Mouse (Mus musculus) intestine, embryonic 16.5 days (tissue): ENCODE data around the gene Srp54a. TPM values are rescaled to one million over a fixed set of nuclear protein-coding genes. Genes with fewer than 3 reads are reported as not detected.
"Not testable (repeated sequence)": the region's sequence is repeated elsewhere in the genome, so short reads cannot be mapped to it uniquely, and the experiment has no call there.

Experiments
- ATAC-seq: fragments of 200-750 bp; cut with Nextera tagmentation; 2 replicates; pipeline ENCODE4 v1.8.0; 2017; ENCODE audit warnings: moderate TSS enrichment, moderate library complexity
- H3K27ac ChIP-seq: fragments of 300-500 bp; sonication (generic); 2 replicates; pipeline ENCODE4 v1.5.1; 2014; ENCODE audit warnings: mild to moderate bottlenecking, low read length
- H3K27me3 ChIP-seq: fragments of 300-500 bp; sonication (generic); replicated peaks from 2 replicates; pipeline ENCODE4 v1.6.1; 2014; ENCODE audit warnings: low read length, control low read depth, mixed read lengths; ENCODE audit not compliant: control insufficient read depth, insufficient read depth
- H3K36me3 ChIP-seq: fragments of 300-500 bp; sonication (generic); 2 replicates; pipeline ENCODE4 v1.6.1; 2014; ENCODE audit warnings: low read length, control low read depth; ENCODE audit not compliant: control insufficient read depth, insufficient read depth
- H3K4me1 ChIP-seq: fragments of 300-500 bp; sonication (generic); 2 replicates; pipeline ENCODE4 v1.6.1; 2014; ENCODE audit warnings: low read length, control low read depth, mixed read lengths; ENCODE audit not compliant: control insufficient read depth, insufficient read depth
- H3K4me2 ChIP-seq: fragments of 300-500 bp; sonication (generic); 2 replicates; pipeline ENCODE4 v1.6.1; 2014; ENCODE audit warnings: low read depth, low read length, control low read depth
- H3K4me3 ChIP-seq: fragments of 300-500 bp; sonication (generic); 2 replicates; pipeline ENCODE4 v1.5.1; 2014; ENCODE audit warnings: mild to moderate bottlenecking, low read length
- H3K9ac ChIP-seq: fragments of 300-500 bp; sonication (generic); 2 replicates; pipeline ENCODE4 v1.6.1; 2014; ENCODE audit warnings: low read depth, low read length
- H3K9me3 ChIP-seq: fragments of 300-500 bp; sonication (generic); 2 replicates; pipeline ENCODE4 v1.6.1; 2016; ENCODE audit warnings: low read length, control low read depth; ENCODE audit not compliant: control insufficient read depth
- WGBS: fragments of 180-500 bp; shearing (Covaris S2); extraction: QIAGEN DNeasy Blood & Tissue Kit; methylation state at CpG from one replicate; pipeline ENCODE4 v1.1.7; 2014; 5-methylcytosine and 5-hydroxymethylcytosine counted together
- polyA plus RNA-seq: library from polyadenylated mRNA; unstranded; fragments of >200 nt; fragmentation: Nextera tagmentation; extraction: Ambion mirVana; gene quantifications from 2 replicates; pipeline ENCODE4 v1.2.1, GENCODE M21; 2015

Srp54a gene
- polyA plus RNA-seq, 1 experiment from 2014 or later, result 157 TPM

DNA sequence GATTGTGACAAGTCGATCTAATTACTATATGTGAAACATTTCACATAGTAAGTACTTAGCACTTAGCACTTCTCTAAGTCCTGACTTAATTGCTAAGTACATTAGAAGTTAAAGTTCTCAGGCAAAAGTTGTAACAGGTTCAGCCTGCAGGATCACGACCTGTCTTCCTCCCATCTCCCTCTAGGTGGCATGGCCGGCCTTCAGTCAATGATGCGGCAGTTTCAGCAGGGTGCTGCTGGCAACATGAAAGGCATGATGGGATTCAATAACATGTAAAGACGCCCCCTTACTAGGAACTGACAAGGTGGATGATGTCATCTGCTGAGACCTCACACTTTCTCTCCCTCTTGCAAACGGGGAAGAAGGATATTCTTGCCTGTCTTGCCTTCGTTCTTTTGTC is 32.6 kb downstream of the Srp54a start:
- not testable (repeated sequence) for H3K9ac ChIP-seq, H3K4me2 ChIP-seq, H3K9me3 ChIP-seq, ATAC-seq, H3K4me1 ChIP-seq, H3K4me3 ChIP-seq, H3K36me3 ChIP-seq, H3K27ac ChIP-seq, H3K27me3 ChIP-seq
- no CpG with 5 or more reads among the region's 7 CpGs for WGBS

- peak; percentile 99 for ATAC-seq
- H3K36me3 ChIP-seq, result not testable (repeated sequence)
Measured at GRCm38 (mm10) chr12:55124242-55124641, 44.2 kb downstream of the Srp54a start, which contains the start of gene Fam177a. Gene Fam177a, plus strand, starts transcription at chr12:55124469.

GRCm38 (mm10) chr12:55124731-55125130 is 44.7 kb downstream of the Srp54a start:
- WGBS, result no CpG with 5 or more reads among the region's 18 CpGs
- not testable (repeated sequence) for H3K4me1 ChIP-seq, H3K9me3 ChIP-seq, H3K27ac ChIP-seq, H3K4me2 ChIP-seq, H3K4me3 ChIP-seq, H3K27me3 ChIP-seq, H3K9ac ChIP-seq, H3K36me3 ChIP-seq
- ATAC-seq, result peak; percentile 84

More at GRCm38 (mm10) chr12:55124242-55124641, 44.2 kb downstream of the Srp54a start, which contains the start of gene Fam177a:
- H3K4me3 ChIP-seq, H3K9me3 ChIP-seq, H3K27ac ChIP-seq, H3K27me3 ChIP-seq, H3K4me2 ChIP-seq, H3K9ac ChIP-seq, H3K4me1 ChIP-seq: not testable (repeated sequence)
- no CpG with 5 or more reads among the region's 40 CpGs for WGBS

DNA sequence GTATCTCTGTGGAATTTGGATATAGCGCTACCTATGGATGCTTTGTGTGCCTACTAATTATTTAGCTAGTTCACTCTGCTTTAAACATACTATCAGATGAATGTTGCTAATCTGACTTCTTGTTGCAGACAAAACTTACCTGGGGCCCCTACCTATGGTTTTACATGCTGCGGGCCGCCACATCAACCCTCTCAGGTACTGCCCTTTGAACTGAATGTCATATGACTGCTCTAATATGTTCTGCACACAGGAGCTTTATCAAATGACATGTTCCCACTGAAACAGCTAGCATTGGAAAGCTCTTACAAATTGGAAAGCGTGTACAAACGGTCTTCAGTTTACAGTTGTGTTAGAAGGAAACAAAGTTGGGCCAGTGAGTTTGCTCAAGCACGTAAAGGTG is 55.5 kb downstream of the Srp54a start:
- H3K27me3 ChIP-seq, H3K4me3 ChIP-seq, H3K4me2 ChIP-seq, H3K27ac ChIP-seq, H3K4me1 ChIP-seq, H3K36me3 ChIP-seq, H3K9me3 ChIP-seq, H3K9ac ChIP-seq: not testable (repeated sequence)
- ATAC-seq, result peak; percentile 65; the same call in 1 of the 2 replicates
- WGBS, result no CpG with 5 or more reads among the region's 6 CpGs

- not testable (repeated sequence) for H3K4me1 ChIP-seq, H3K4me3 ChIP-seq, H3K27me3 ChIP-seq, H3K9ac ChIP-seq, ATAC-seq, H3K36me3 ChIP-seq, H3K27ac ChIP-seq, H3K9me3 ChIP-seq, H3K4me2 ChIP-seq
- WGBS, result no CpG with 5 or more reads among the region's 6 CpGs
Measured at GRCm38 (mm10) chr12:55137859-55138258, 57.8 kb downstream of the Srp54a start.

GRCm38 (mm10) chr12:55154559-55155448 is 74.7 kb downstream of the Srp54a start, which contains the start of gene Srp54b:
Gene Srp54b, plus strand, starts transcription at chr12:55155104.
- H3K9me3 ChIP-seq, H3K4me2 ChIP-seq, H3K9ac ChIP-seq, H3K4me1 ChIP-seq, H3K4me3 ChIP-seq, H3K27me3 ChIP-seq, H3K27ac ChIP-seq, H3K36me3 ChIP-seq: not testable (repeated sequence)
- no CpG with 5 or more reads among the region's 57 CpGs for WGBS
- peak; percentile 99 for ATAC-seq

DNA sequence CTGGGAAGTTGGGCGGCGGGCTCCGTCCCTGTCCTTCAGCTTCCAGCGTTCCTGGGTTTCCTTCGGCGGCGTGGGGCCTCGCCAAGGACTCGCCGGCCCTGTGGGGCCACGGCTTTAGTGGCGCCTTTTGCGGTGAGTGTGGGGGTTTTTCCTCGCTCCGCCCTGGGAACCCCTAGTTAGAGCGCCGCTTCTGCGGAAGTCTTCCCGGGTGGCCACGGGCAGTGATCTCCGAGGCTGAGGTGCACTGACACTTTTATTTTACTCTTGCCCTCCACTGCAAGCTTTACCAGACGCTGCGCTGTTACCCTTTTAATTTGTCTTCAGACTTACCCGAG is 75.4 kb downstream of the Srp54a start:
- 0% methylated on average over 9 of the region's 24 CpGs for WGBS
- not testable (repeated sequence) for H3K9me3 ChIP-seq, H3K9ac ChIP-seq, H3K36me3 ChIP-seq, H3K27ac ChIP-seq, H3K4me3 ChIP-seq, H3K27me3 ChIP-seq, H3K4me2 ChIP-seq, H3K4me1 ChIP-seq
- ATAC-seq, result peak; percentile 59

Other genes starting within 250 kb of the Srp54a start
- gene Cfl2, start 217.4 kb upstream of the Srp54a start, polyA plus RNA-seq, result 157 and 161 TPM in 2 replicates
- gene Gm20403, start 93.7 kb upstream of the Srp54a start, polyA plus RNA-seq, result not detected in 2 replicates
- 17.9 and 19.4 TPM in 2 replicates for gene Baz1a, start 65.9 kb upstream of the Srp54a start, polyA plus RNA-seq
- gene 2700097O09Rik, start 152 bp upstream of the Srp54a start, polyA plus RNA-seq, result 29.1 and 31.2 TPM in 2 replicates
- 17.8 and 22.3 TPM in 2 replicates for gene Fam177a, start 44.2 kb downstream of the Srp54a start, polyA plus RNA-seq
- gene Srp54b, start 74.8 kb downstream of the Srp54a start, polyA plus RNA-seq, result 47.4 and 48.0 TPM in 2 replicates
- 4.7 TPM in 1 of 2 replicates, not detected in the other for gene 1700047I17Rik2, start 119.3 kb downstream of the Srp54a start, polyA plus RNA-seq
- gene Srp54c, start 149.9 kb downstream of the Srp54a start, polyA plus RNA-seq, result 66.9 and 67.1 TPM in 2 replicates
- 16.7 and 18.5 TPM in 2 replicates for gene 1110008L16Rik, start 219.3 kb downstream of the Srp54a start, polyA plus RNA-seq
- 9.6 and 10.2 TPM in 2 replicates for gene Ppp2r3c, start 222.7 kb downstream of the Srp54a start, polyA plus RNA-seq